Mouse (Mus musculus): ENCODE data around the gene Vasp. TPM values are rescaled to one million over a fixed set of nuclear protein-coding genes. Genes with fewer than 3 reads are reported as not detected.

Gene Vasp
- polyA plus RNA-seq, 1 experiment from 2014 or later = 108 TPM

GRCm38 (mm10) chr7:19224933-19225332 is 46.7 kb downstream of the Vasp start:
- no peak for ATAC-seq (ENCODE audit: low FRiP score, low TSS enrichment)
- H3K27me3 ChIP-seq (ENCODE audit: control insufficient read depth, insufficient read depth, low read length) = no peaks in the 10 kb centered on the region
- no peak overlapping the region for H3K27ac ChIP-seq (replicated peaks)
- no peak overlapping the region for H3K4me2 ChIP-seq (replicated peaks; ENCODE audit: low read depth)
- WGBS = 79% methylated on average over 4 of the region's 4 CpGs
- no peak for DNase-seq (ENCODE audit: low spot score)
- H3K9ac ChIP-seq (ENCODE audit: low read length) = no peak overlapping the region
- no peaks in the 10 kb centered on the region for H3K36me3 ChIP-seq (ENCODE audit: control insufficient read depth, insufficient read depth, low read length)
- H3K9me3 ChIP-seq (ENCODE audit: control insufficient read depth, low read length) = no peaks in the 10 kb centered on the region
- H3K4me1 ChIP-seq (replicated peaks; ENCODE audit: control insufficient read depth, insufficient read depth) = peaks cover 6% of the 10 kb centered on the region
- H3K4me3 ChIP-seq (ENCODE audit: low read depth, low read length) = no peak overlapping the region
- TF ChIP-seq EP300 (optimal IDR thresholded peaks at IDR 0.05) (no peak), CTCF (IDR thresholded peaks at IDR 0.05; ENCODE audit: low read depth) (no peak)

GRCm38 (mm10) chr7:19222875-19223274 is 48.7 kb downstream of the Vasp start:
- no peak for ATAC-seq (ENCODE audit: low FRiP score, low TSS enrichment)
- Histone ChIP-seq H3K36me3 (ENCODE audit: control insufficient read depth, insufficient read depth, low read length) (no peaks in the 10 kb centered on the region), H3K4me1 (replicated peaks; ENCODE audit: control insufficient read depth, insufficient read depth) (no peaks in the 10 kb centered on the region), H3K27ac (replicated peaks) (no peak overlapping the region), H3K9ac (ENCODE audit: low read length) (no peak overlapping the region), H3K27me3 (ENCODE audit: control insufficient read depth, insufficient read depth, low read length) (no peaks in the 10 kb centered on the region), H3K9me3 (ENCODE audit: control insufficient read depth, low read length) (no peaks in the 10 kb centered on the region), H3K4me2 (replicated peaks; ENCODE audit: low read depth) (no peak overlapping the region), H3K4me3 (ENCODE audit: low read depth, low read length) (no peak overlapping the region)
- no peak for DNase-seq (ENCODE audit: low spot score)
- 87% methylated on average over 14 of the region's 14 CpGs for WGBS
- TF ChIP-seq CTCF (IDR thresholded peaks at IDR 0.05; ENCODE audit: low read depth) = no peak
- no peak for TF ChIP-seq EP300 (optimal IDR thresholded peaks at IDR 0.05)

GRCm38 (mm10) chr7:19222189-19222588 is 49.4 kb downstream of the Vasp start:
- ATAC-seq (ENCODE audit: low FRiP score, low TSS enrichment) = no peak
- TF ChIP-seq EP300 (optimal IDR thresholded peaks at IDR 0.05) (no peak), CTCF (IDR thresholded peaks at IDR 0.05; ENCODE audit: low read depth) (no peak)
- DNase-seq (ENCODE audit: low spot score) = no peak
- whole genome bisulfite sequencing = 90% methylated on average over 16 of the region's 16 CpGs
- no peaks in the 10 kb centered on the region for H3K9me3 ChIP-seq (ENCODE audit: control insufficient read depth, low read length)
- H3K36me3 ChIP-seq (ENCODE audit: control insufficient read depth, insufficient read depth, low read length) = no peaks in the 10 kb centered on the region
- no peaks in the 10 kb centered on the region for H3K4me1 ChIP-seq (replicated peaks; ENCODE audit: control insufficient read depth, insufficient read depth)
- H3K4me3 ChIP-seq (ENCODE audit: low read depth, low read length) = no peak overlapping the region
- H3K4me2 ChIP-seq (replicated peaks; ENCODE audit: low read depth) = no peak overlapping the region
- H3K9ac ChIP-seq (ENCODE audit: low read length) = no peak overlapping the region
- H3K27ac ChIP-seq (replicated peaks) = no peak overlapping the region
- no peaks in the 10 kb centered on the region for H3K27me3 ChIP-seq (ENCODE audit: control insufficient read depth, insufficient read depth, low read length)

- H3K4me3 ChIP-seq (ENCODE audit: low read depth, low read length) = no peak overlapping the region
- no peak overlapping the region for H3K9ac ChIP-seq (ENCODE audit: low read length)
- ATAC-seq (ENCODE audit: low FRiP score, low TSS enrichment) (no peak), DNase-seq (ENCODE audit: low spot score) (no peak)
- H3K9me3 ChIP-seq (ENCODE audit: control insufficient read depth, low read length) = no peaks in the 10 kb centered on the region
- peak; percentile 15; the same call in 1 of the 2 replicates for TF ChIP-seq CTCF (IDR thresholded peaks at IDR 0.05; ENCODE audit: low read depth)
- TF ChIP-seq EP300 (optimal IDR thresholded peaks at IDR 0.05) = no peak
- H3K36me3 ChIP-seq (ENCODE audit: control insufficient read depth, insufficient read depth, low read length) = no peaks in the 10 kb centered on the region
- no peak overlapping the region for H3K27ac ChIP-seq (replicated peaks)
- no peak overlapping the region for H3K4me2 ChIP-seq (replicated peaks; ENCODE audit: low read depth)
- 63% methylated on average over 3 of the region's 3 CpGs for WGBS
- no peaks in the 10 kb centered on the region for H3K27me3 ChIP-seq (ENCODE audit: control insufficient read depth, insufficient read depth, low read length)
- no peaks in the 10 kb centered on the region for H3K4me1 ChIP-seq (replicated peaks; ENCODE audit: control insufficient read depth, insufficient read depth)
These were observed 51.6 kb downstream of the Vasp start for GRCm38 (mm10) chr7:19220061-19220460.

GRCm38 (mm10) chr7:19217944-19218343 is 53.7 kb downstream of the Vasp start:
- H3K36me3 ChIP-seq (ENCODE audit: control insufficient read depth, insufficient read depth, low read length) = no peaks in the 10 kb centered on the region
- no peaks in the 10 kb centered on the region for H3K9me3 ChIP-seq (ENCODE audit: control insufficient read depth, low read length)
- no peak overlapping the region for H3K9ac ChIP-seq (ENCODE audit: low read length)
- no peak; the same call in 1 of the 2 replicates for ATAC-seq (ENCODE audit: low FRiP score, low TSS enrichment)
- no peak overlapping the region for H3K4me3 ChIP-seq (ENCODE audit: low read depth, low read length)
- no peaks in the 10 kb centered on the region for H3K27me3 ChIP-seq (ENCODE audit: control insufficient read depth, insufficient read depth, low read length)
- no peak for DNase-seq (ENCODE audit: low spot score)
- H3K4me2 ChIP-seq (replicated peaks; ENCODE audit: low read depth) = no peak overlapping the region
- no peaks in the 10 kb centered on the region for H3K4me1 ChIP-seq (replicated peaks; ENCODE audit: control insufficient read depth, insufficient read depth)
- H3K27ac ChIP-seq (replicated peaks) = no peak overlapping the region
- no peak for TF ChIP-seq CTCF (IDR thresholded peaks at IDR 0.05; ENCODE audit: low read depth)
- no peak for TF ChIP-seq EP300 (optimal IDR thresholded peaks at IDR 0.05)
- WGBS = 12% methylated on average over 2 of the region's 3 CpGs

GRCm38 (mm10) chr7:19217492-19217891 is 54.1 kb downstream of the Vasp start:
- no peak for ATAC-seq (ENCODE audit: low FRiP score, low TSS enrichment)
- H3K4me3 ChIP-seq (ENCODE audit: low read depth, low read length) = no peak overlapping the region
- H3K9me3 ChIP-seq (ENCODE audit: control insufficient read depth, low read length) = no peaks in the 10 kb centered on the region
- H3K27ac ChIP-seq (replicated peaks) = no peak overlapping the region
- DNase-seq (ENCODE audit: low spot score) = no peak
- no peaks in the 10 kb centered on the region for H3K36me3 ChIP-seq (ENCODE audit: control insufficient read depth, insufficient read depth, low read length)
- 48% methylated on average over 5 of the region's 5 CpGs for WGBS
- no peaks in the 10 kb centered on the region for H3K27me3 ChIP-seq (ENCODE audit: control insufficient read depth, insufficient read depth, low read length)
- H3K4me1 ChIP-seq (replicated peaks; ENCODE audit: control insufficient read depth, insufficient read depth) = no peaks in the 10 kb centered on the region
- H3K4me2 ChIP-seq (replicated peaks; ENCODE audit: low read depth) = no peak overlapping the region
- no peak overlapping the region for H3K9ac ChIP-seq (ENCODE audit: low read length)
- TF ChIP-seq EP300 (optimal IDR thresholded peaks at IDR 0.05) = no peak
- no peak for TF ChIP-seq CTCF (IDR thresholded peaks at IDR 0.05; ENCODE audit: low read depth)
